Comparison of ENCODE assay signal across 10 mouse cellular contexts in the genomic region with DNA sequence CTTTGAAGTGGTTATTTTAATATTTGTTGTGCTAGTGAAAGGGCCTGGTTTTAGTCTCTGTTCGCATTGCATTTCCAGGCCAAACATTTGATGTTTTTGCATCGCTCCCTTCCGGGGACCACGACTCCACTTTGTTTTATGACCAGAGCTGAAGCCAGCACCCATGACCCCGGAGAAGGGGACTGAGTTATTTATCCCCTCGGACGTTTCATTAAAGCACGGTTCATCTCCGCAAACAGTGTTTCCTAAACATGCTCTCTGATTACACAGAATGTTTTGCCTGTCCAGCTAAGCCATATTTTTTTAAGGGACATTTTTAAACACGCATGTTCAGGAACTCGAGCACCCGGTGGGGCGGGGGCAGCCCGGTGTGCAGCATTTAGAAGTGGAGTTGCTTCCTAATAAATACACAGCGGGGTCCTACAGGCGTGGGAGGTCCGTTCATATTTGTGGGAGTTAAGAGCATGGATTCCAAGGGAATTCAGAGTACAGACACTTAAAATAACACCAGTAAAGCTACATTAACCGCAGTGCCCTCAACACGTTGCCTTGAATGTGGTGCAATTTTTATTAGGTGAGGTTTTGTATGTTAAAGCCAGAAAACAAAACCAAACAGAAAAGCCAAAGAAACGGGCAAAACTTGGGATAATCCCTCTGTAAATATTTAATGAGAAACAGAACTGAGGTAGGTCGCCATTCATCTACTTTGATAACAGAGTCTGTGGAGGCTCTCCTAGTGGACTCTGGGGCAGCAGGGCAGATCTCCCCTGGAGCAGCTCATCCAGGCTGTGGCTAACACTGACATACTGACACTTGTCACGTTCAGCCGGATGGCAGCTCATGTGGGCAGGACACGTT.
DNase-seq lines count a peak whose midpoint lies in the region; ATAC-seq and TF ChIP-seq lines count a peak whose summit lies in the region.
"Had no signal": no experiment of that assay in that cellular context is flagged by ENCODE, and none has a peak within 500 bp of the region (broad histone marks: within the 10 kb centered on the region; RNA-seq: fewer than 3 reads in every experiment).

No protein-coding gene starts in this region.

- no peaks in the 10 kb centered on the region for H3K36me3 ChIP-seq in forebrain, embryonic 14.5 days (ENCODE audit: control insufficient read depth, insufficient read depth, low read length)
- no peaks in the 10 kb centered on the region for H3K36me3 ChIP-seq in forebrain, postnatal 0 days (ENCODE audit: insufficient read depth)
- no peaks in the 10 kb centered on the region for H3K36me3 ChIP-seq in midbrain, embryonic 12.5 days
- no peaks in the 10 kb centered on the region for H3K36me3 ChIP-seq in midbrain, embryonic 16.5 days (ENCODE audit: control insufficient read depth, insufficient read depth, low read length)
- no peaks in the 10 kb centered on the region for H3K36me3 ChIP-seq in stomach, postnatal 0 days (ENCODE audit: control insufficient read depth, insufficient read depth, low read length)

- no peak for TF ChIP-seq EP300 in stomach, postnatal 0 days (optimal IDR thresholded peaks at IDR 0.05)

- no peak overlapping the region for H3K27ac ChIP-seq in forebrain, embryonic 14.5 days (ENCODE audit: low read depth, low read length)
- H3K27ac ChIP-seq in forebrain, postnatal 0 days (ENCODE audit: low read depth, low read length), result no peak overlapping the region
- H3K27ac ChIP-seq in midbrain, embryonic 12.5 days (replicated peaks), result peak overlapping the region; percentile 63
- no peak overlapping the region for H3K27ac ChIP-seq in midbrain, embryonic 16.5 days (ENCODE audit: low read length)
- peak overlapping the region; percentile 58 for H3K27ac ChIP-seq in stomach, postnatal 0 days (replicated peaks)

- no peaks in the 10 kb centered on the region for H3K27me3 ChIP-seq in forebrain, embryonic 14.5 days (replicated peaks; ENCODE audit: control insufficient read depth, insufficient read depth, low read length)
- peaks cover 3% of the 10 kb centered on the region; the same call in 1 of the 2 replicates for H3K27me3 ChIP-seq in forebrain, postnatal 0 days (ENCODE audit: insufficient read depth, low read length)
- H3K27me3 ChIP-seq in midbrain, embryonic 12.5 days, result 0 out of 2 replicates have a peak, but pooled peaks cover 9% of the 10 kb centered on the region
- no peaks in the 10 kb centered on the region for H3K27me3 ChIP-seq in midbrain, embryonic 16.5 days (ENCODE audit: control insufficient read depth, insufficient read depth, low read depth, low read length)
- H3K27me3 ChIP-seq in stomach, postnatal 0 days (ENCODE audit: control insufficient read depth, insufficient read depth, low read length), result no peaks in the 10 kb centered on the region

- 0 out of 2 replicates have a peak overlapping the region, but pooled peaks have one; percentile 9 for H3K9ac ChIP-seq in forebrain, embryonic 14.5 days (ENCODE audit: low read length)
- H3K9ac ChIP-seq in forebrain, postnatal 0 days, result no peak overlapping the region
- no peak overlapping the region for H3K9ac ChIP-seq in midbrain, embryonic 12.5 days (replicated peaks)
- H3K9ac ChIP-seq in midbrain, embryonic 16.5 days (ENCODE audit: low read depth, low read length), result no peak overlapping the region; the same call in 1 of the 2 replicates
- no peak overlapping the region; the same call in 1 of the 2 replicates for H3K9ac ChIP-seq in stomach, postnatal 0 days (ENCODE audit: low read length)

- 70% methylated on average over 24 of the region's 24 CpGs for WGBS in forebrain, embryonic 14.5 days
- WGBS in forebrain, postnatal 0 days, result 70% methylated on average over 24 of the region's 24 CpGs
- WGBS in midbrain, embryonic 12.5 days, result 44% methylated on average over 24 of the region's 24 CpGs
- 47% methylated on average over 24 of the region's 24 CpGs for WGBS in midbrain, embryonic 16.5 days
- 16% methylated on average over 24 of the region's 24 CpGs for WGBS in stomach, postnatal 0 days

- no peak overlapping the region for H3K4me2 ChIP-seq in forebrain, embryonic 14.5 days (ENCODE audit: low read length)
- H3K4me2 ChIP-seq in forebrain, postnatal 0 days (ENCODE audit: low read depth), result no peak overlapping the region
- H3K4me2 ChIP-seq in midbrain, embryonic 12.5 days (replicated peaks), result no peak overlapping the region
- H3K4me2 ChIP-seq in midbrain, embryonic 16.5 days (ENCODE audit: low read length), result no peak overlapping the region
- peak overlapping the region; percentile 29; the same call in 1 of the 2 replicates for H3K4me2 ChIP-seq in stomach, postnatal 0 days (replicated peaks; ENCODE audit: low read depth)

- H3K4me3 ChIP-seq in forebrain, embryonic 14.5 days (ENCODE audit: low read depth, low read length), result no peak overlapping the region
- no peak overlapping the region for H3K4me3 ChIP-seq in forebrain, postnatal 0 days (ENCODE audit: low read depth, low read length)
- H3K4me3 ChIP-seq in midbrain, embryonic 12.5 days, result no peak overlapping the region
- no peak overlapping the region for H3K4me3 ChIP-seq in midbrain, embryonic 16.5 days (ENCODE audit: low read depth, low read length)
- no peak overlapping the region for H3K4me3 ChIP-seq in stomach, postnatal 0 days (ENCODE audit: low read depth, low read length)

- no peak for ATAC-seq in forebrain, embryonic 14.5 days
- ATAC-seq in forebrain, postnatal 0 days, result no peak
- no peak for ATAC-seq in midbrain, embryonic 12.5 days (ENCODE audit: low FRiP score, low read depth)
- ATAC-seq in midbrain, embryonic 16.5 days, result no peak
- ATAC-seq in stomach, postnatal 0 days (ENCODE audit: low FRiP score, low TSS enrichment), result no peak
- ATAC-seq: Patski had no signal

- DNase-seq in forebrain, embryonic 14.5 days (ENCODE audit: low spot score), result no peak
- DNase-seq in forebrain, postnatal 0 days, result no peak
- peak; percentile 65 for DNase-seq in kidney, postnatal 10 days
- DNase-seq in stomach, postnatal 0 days (ENCODE audit: low spot score), result no peak
- DNase-seq in urinary bladder, adult 18-20 months (ENCODE audit: low spot score in 2 of 2), result no peak
- DNase-seq in embryo, embryonic 10.5 days (ENCODE audit: low spot score), result no peak
- DNase-seq: gastrocnemius, postnatal 25 days had no signal

- no peaks in the 10 kb centered on the region for H3K9me3 ChIP-seq in forebrain, embryonic 14.5 days (replicated peaks; ENCODE audit: control insufficient read depth, low read length)
- H3K9me3 ChIP-seq in forebrain, postnatal 0 days (ENCODE audit: low read length), result no peaks in the 10 kb centered on the region
- no peaks in the 10 kb centered on the region for H3K9me3 ChIP-seq in midbrain, embryonic 12.5 days
- H3K9me3 ChIP-seq in midbrain, embryonic 16.5 days (replicated peaks; ENCODE audit: control insufficient read depth, low read length, poor library complexity, severe bottlenecking), result no peaks in the 10 kb centered on the region
- H3K9me3 ChIP-seq in stomach, postnatal 0 days (ENCODE audit: control insufficient read depth, low read length), result no peaks in the 10 kb centered on the region

- TF ChIP-seq CTCF in forebrain, postnatal 0 days (IDR thresholded peaks at IDR 0.05; ENCODE audit: low read depth), result no peak
- TF ChIP-seq CTCF in stomach, postnatal 0 days (IDR thresholded peaks at IDR 0.05; ENCODE audit: low read depth), result no peak

- H3K4me1 ChIP-seq in forebrain, embryonic 14.5 days (ENCODE audit: control insufficient read depth, insufficient read depth, low read length), result 0 out of 2 replicates have a peak, but pooled peaks cover 5% of the 10 kb centered on the region
- no peaks in the 10 kb centered on the region for H3K4me1 ChIP-seq in forebrain, postnatal 0 days (ENCODE audit: insufficient read depth)
- H3K4me1 ChIP-seq in midbrain, embryonic 12.5 days, result peaks cover 23% of the 10 kb centered on the region
- H3K4me1 ChIP-seq in midbrain, embryonic 16.5 days (ENCODE audit: control insufficient read depth, insufficient read depth, low read length), result 0 out of 2 replicates have a peak, but pooled peaks cover 3% of the 10 kb centered on the region
- H3K4me1 ChIP-seq in stomach, postnatal 0 days (replicated peaks; ENCODE audit: control insufficient read depth, insufficient read depth), result peaks cover 4% of the 10 kb centered on the region; the same call in 1 of the 2 replicates

Comparison
In these comparisons a context has a peak if more than half of its experiments do, and no peak if none do; other contexts are left out.
1. H3K27ac ChIP-seq: peak in midbrain, embryonic 12.5 days (single experiment) and stomach, postnatal 0 days (single experiment); none in forebrain, embryonic 14.5 days (single experiment), forebrain, postnatal 0 days (single experiment) and midbrain, embryonic 16.5 days (single experiment).